Mouse (Mus musculus) frontal cortex, postnatal 14 days (tissue): ENCODE measurements at regions not wholly inside any gene's neighbourhood (a gene's known extent, or its start where the extent isn't known, plus 50 kb on each side); places are given as distances from the start of the nearest gene placed in this dataset.

Source experiments
- DNase-seq, 2 experiments: peaks; one replicate each; pipeline ENCODE4 v3.0.0; 2022; ENCODE audit warnings: low spot score in 2 of 2

- DNase-seq = no peak
Measured at GRCm38 (mm10) chr2:123486681-123487080, 603.1 kb upstream of the Sema6d start.

- no peak for DNase-seq
Measured at GRCm38 (mm10) chr2:123506162-123506561, 583.6 kb upstream of the Sema6d start.

- no peak for DNase-seq
Measured at GRCm38 (mm10) chr2:123507095-123507494, 582.7 kb upstream of the Sema6d start.

GRCm38 (mm10) chr2:123528915-123529314, 560.9 kb upstream of the Sema6d start:
- no peak for DNase-seq

GRCm38 (mm10) chr2:123532946-123533791, 556.6 kb upstream of the Sema6d start:
- peak; percentile 4 to 6 for DNase-seq

- no peak for DNase-seq
Measured at GRCm38 (mm10) chr2:123551249-123551850, 538.4 kb upstream of the Sema6d start.

- no peak for DNase-seq
Measured at GRCm38 (mm10) chr2:123558123-123558650, 531.6 kb upstream of the Sema6d start.
